Mouse (Mus musculus) heart, postnatal 25 days (tissue): ENCODE measurements around the gene Cep295nl. TPM values are rescaled to one million over a fixed set of nuclear protein-coding genes. Genes with fewer than 3 reads are reported as not detected.

Experiments used
- DNase-seq: peaks from one replicate; pipeline ENCODE4 v3.0.0; 2022; ENCODE audit warnings: low spot score
- intact Hi-C: fragments of 180-260 bp; cut with DNase I; formaldehyde crosslinking; loops from one replicate; pipeline ENCODE4 v1.15.1; 2025
- total RNA-seq, 2 experiments: library from RNA; stranded (reverse); gene quantifications; 2 replicates each; pipeline ENCODE4 v1.2.3; 2021

Gene Cep295nl
- total RNA-seq, 2 experiments from 2014 or later: 0.84 to 1.1 TPM

- intact Hi-C loops: no loop called here
Measured at GRCm38 (mm10) chr11:118285791-118286190, 56.5 kb downstream of the Cep295nl start.

More at GRCm38 (mm10) chr11:118285791-118286190, 56.5 kb downstream of the Cep295nl start:
- DNase-seq: no peak

Other genes with a start within 250 kb of the Cep295nl start
- gene Dnah17, start 211.9 kb downstream of the Cep295nl start, total RNA-seq: under 1 TPM; 0.06 to 0.10 TPM
- gene Cyth1, start 93.9 kb downstream of the Cep295nl start, total RNA-seq: 10 to 100 TPM; 48.9 to 53.8 TPM
- gene Usp36, start 52.3 kb downstream of the Cep295nl start, total RNA-seq: 10 to 100 TPM; 12.0 to 14.5 TPM
- 100 to 1,000 TPM; 121 to 138 TPM for gene Timp2, start 13.2 kb upstream of the Cep295nl start, total RNA-seq
- gene Lgals3bp, start 59.6 kb upstream of the Cep295nl start, total RNA-seq: 10 to 100 TPM; 19.2 to 24.0 TPM
- gene Cant1, start 76.6 kb upstream of the Cep295nl start, total RNA-seq: 10 to 100 TPM; 16.0 to 17.2 TPM
- 10 to 100 TPM; 17.7 to 31.0 TPM for gene C1qtnf1, start 85.7 kb upstream of the Cep295nl start, total RNA-seq
- gene Engase, start 134.3 kb upstream of the Cep295nl start, total RNA-seq: 1 to 10 TPM; 5.7 to 6.3 TPM